Mouse (Mus musculus) lung, adult 2 months (tissue): ENCODE results near the gene Ren1. TPM values are rescaled to one million over a fixed set of nuclear protein-coding genes. Genes with fewer than 3 reads are reported as not detected.

Experiments used
- DNase-seq: peaks from one replicate; pipeline ENCODE4 v3.0.0; 2022
- H3K4me1 ChIP-seq: fragments of 200-500 bp; 2 replicates; pipeline ENCODE4 v1.6.1; 2011; ENCODE audit warnings: low read length; ENCODE audit not compliant: control insufficient read depth, insufficient read depth
- H3K4me3 ChIP-seq: fragments of 200-500 bp; replicated peaks from 2 replicates; pipeline ENCODE3; 2011; ENCODE audit warnings: low read depth, mild to moderate bottlenecking, control low read depth, low read length; ENCODE audit errors: extremely low read depth
- CTCF ChIP-seq: fragments of 200-500 bp; IDR thresholded peaks from 2 replicates; pipeline ENCODE4 v1.5.1; 2011; ENCODE audit warnings: mild to moderate bottlenecking, low read length, control low read depth; ENCODE audit not compliant: insufficient read depth
- POLR2A ChIP-seq: fragments of 200-500 bp; IDR thresholded peaks from 2 replicates; pipeline ENCODE4 v1.6.1; 2011; ENCODE audit warnings: low read depth, mild to moderate bottlenecking, control low read depth, low read length, borderline replicate concordance; ENCODE audit errors: extremely low read depth
- WGBS: fragments of 180-500 bp; shearing (Covaris S2); methylation state at CpG from one replicate; pipeline ENCODE4 v1.1.7; 2018; 5-methylcytosine and 5-hydroxymethylcytosine counted together
- polyA plus RNA-seq: library from polyadenylated mRNA; depleted of rRNA; stranded (reverse); fragments of >200 nt; gene quantifications from 2 replicates; pipeline ENCODE4 v1.2.3, GENCODE M21; 2012

Ren1 gene
- polyA plus RNA-seq, 1 experiment, result 0.07 TPM

DNA sequence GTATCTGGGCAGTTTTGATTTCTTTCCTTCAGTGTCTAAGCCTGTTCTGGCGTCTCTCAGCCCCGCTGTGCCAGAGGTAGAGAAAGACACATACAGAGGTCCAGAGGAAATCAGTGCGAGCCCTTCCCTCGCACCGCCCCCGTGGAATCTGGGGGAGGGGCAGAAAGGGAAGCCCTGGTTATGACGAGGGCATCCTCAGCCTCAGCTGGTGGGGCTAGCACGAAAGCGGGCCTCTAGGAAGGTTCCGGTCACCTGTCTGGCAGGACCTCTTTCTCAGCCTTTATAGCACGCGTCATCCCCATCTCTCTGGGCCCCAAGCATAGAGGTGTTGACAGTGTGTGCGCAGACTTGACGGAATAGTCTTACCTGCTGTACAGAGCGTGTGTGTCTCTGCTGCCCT lies 5.6 kb downstream of the Ren1 start:
- no peak for DNase-seq
- TF ChIP-seq POLR2A (no peak), CTCF (no peak)
- 56% methylated on average over 15 of the region's 15 CpGs for WGBS
- H3K4me3 ChIP-seq, result no peak overlapping the region
- H3K4me1 ChIP-seq, result no peaks in the 10 kb centered on the region

- 58% methylated on average over 8 of the region's 8 CpGs for WGBS
- TF ChIP-seq CTCF, result no peak
- no peak for TF ChIP-seq POLR2A
- no peaks in the 10 kb centered on the region for H3K4me1 ChIP-seq
- no peak overlapping the region for H3K4me3 ChIP-seq
- no peak for DNase-seq
Measured at GRCm38 (mm10) chr1:133356330-133356729, 6.0 kb downstream of the Ren1 start.

- DNase-seq, result no peak
- H3K4me1 ChIP-seq, result no peaks in the 10 kb centered on the region
- H3K4me3 ChIP-seq, result no peak overlapping the region
- TF ChIP-seq POLR2A, result no peak
- WGBS, result 87% methylated on average over 6 of the region's 6 CpGs
Measured at GRCm38 (mm10) chr1:133361006-133361405, 10.7 kb downstream of the Ren1 start.

DNA sequence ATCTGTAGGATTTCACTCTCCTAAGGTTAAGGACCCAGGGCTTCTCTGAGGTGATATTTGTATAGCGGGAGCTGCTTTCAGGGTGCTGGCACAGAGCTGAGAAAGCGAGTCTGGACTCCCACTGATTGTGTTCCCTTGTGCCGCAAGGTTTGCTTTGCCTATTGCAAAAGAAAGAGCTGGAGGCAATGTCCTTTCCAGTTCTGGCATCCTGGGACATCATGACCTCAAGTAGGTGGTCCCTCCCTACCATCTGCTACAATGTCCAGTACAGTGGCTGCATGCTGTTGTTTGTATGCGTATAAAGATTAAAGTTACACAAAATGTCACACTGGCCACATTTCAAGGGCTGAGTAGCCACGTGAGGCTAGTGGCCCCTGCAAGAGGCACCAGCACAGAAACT lies 11.8 kb downstream of the Ren1 start:
- DNase-seq, result no peak
- no peak for TF ChIP-seq POLR2A
- TF ChIP-seq CTCF, result no peak
- WGBS, result 89% methylated on average over 5 of the region's 5 CpGs
- H3K4me1 ChIP-seq, result no peaks in the 10 kb centered on the region
- no peak overlapping the region for H3K4me3 ChIP-seq

DNA sequence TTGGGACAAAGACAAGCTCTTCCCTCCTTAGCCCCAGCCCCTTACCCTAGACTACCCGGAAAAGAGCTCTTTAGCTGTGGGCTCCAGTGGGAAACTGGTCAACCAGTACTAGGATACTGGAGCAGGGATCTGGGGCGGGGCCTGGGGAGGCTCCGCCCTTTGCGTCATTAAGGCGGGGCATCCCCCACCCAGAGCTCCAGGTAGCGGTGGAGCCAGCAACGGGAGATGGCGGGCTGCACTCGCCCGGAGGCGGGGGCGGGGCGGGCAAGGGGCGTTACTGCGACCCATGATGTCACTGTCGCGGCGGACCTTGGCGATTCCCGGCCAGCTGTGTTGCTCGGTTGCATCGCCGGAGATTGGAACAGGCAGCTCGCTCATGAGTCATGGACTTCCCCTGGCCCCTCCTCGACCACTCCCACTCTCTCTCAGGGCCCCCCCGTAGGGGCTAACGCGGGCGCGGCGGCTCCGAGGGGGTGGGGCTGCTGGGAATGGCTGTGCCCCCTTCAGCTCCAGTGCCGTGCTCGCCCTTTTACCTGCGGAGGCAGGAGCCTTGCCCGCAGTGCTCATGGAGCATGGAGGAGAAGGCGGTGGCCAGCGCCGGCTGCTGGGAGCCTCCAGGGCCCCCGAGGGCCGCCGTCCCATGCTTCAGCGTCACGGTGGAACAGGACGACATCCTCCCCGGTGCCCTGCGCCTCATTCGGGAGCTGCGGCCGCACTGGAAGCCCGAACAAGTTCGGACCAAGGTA lies 13.1 kb downstream of the Ren1 start, which contains the start of gene Etnk2:
Etnk2 (plus strand) TSS at position 297 of the 746 bp plus-strand sequence.
- DNase-seq, result peak; percentile 68
- TF ChIP-seq POLR2A (no peak), CTCF (no peak)
- no peaks in the 10 kb centered on the region for H3K4me1 ChIP-seq
- H3K4me3 ChIP-seq, result peak within 1 kb of the TSS; percentile 45
- under 1% methylated on average over 52 of the region's 52 CpGs for WGBS

DNA sequence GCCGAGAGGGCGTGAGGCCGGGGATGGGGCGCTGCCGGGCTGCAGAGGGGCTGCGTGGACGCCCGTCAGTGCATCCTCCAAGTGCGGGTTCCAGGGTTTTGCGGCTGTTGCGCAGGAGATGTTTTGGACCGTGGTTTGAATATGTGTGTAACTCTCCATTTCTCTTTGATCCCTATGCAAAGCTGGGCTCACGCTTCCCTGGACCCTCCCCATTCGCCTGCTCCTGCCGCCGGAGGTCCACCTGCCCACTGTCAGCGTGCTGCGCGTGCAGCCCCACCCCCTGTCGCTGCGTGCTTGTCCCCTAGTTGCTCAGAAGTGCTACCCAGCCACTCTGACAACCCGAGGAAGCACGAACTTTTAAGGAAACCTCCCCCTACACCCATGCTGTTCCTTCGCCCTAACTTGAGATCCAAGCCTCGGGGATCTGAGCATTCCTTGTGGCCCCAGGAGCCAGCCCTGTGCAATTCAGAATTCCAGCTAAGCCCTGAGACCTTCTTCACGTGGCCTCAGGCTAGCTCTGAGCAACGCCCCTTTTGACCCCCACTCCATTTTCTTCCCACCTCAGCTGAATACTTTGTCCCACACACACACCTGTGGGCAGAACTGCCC lies 13.8 kb downstream of the Ren1 start:
- Histone ChIP-seq H3K4me1 (no peaks in the 10 kb centered on the region), H3K4me3 (no peak overlapping the region)
- no peak for TF ChIP-seq POLR2A
- no peak for TF ChIP-seq CTCF
- DNase-seq, result no peak
- 8% methylated on average over 27 of the region's 27 CpGs for WGBS

DNA sequence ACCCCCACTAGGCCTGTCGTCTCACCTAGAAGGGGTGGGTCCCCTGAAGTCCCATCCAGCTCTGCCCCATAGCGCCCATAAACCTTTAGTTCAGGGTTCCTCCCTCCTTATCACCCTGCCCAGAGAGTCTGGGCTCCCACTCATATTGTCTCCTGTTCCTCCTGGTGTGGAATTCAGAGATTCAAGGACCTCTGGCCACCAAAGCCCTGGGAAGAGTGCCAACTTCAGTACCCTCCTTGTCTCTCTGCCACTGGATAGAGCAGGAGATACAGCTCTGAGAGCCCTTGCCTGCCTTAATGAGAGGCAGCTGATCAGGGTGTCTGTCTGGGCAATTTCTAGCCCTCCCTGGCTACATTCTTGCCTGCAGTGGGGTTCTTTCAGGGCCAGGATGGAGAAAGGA lies 14.6 kb downstream of the Ren1 start:
- no peak overlapping the region for H3K4me3 ChIP-seq
- TF ChIP-seq POLR2A (no peak), CTCF (no peak)
- no peak for DNase-seq
- 73% methylated on average over 2 of the region's 2 CpGs for WGBS
- no peaks in the 10 kb centered on the region for H3K4me1 ChIP-seq

DNA sequence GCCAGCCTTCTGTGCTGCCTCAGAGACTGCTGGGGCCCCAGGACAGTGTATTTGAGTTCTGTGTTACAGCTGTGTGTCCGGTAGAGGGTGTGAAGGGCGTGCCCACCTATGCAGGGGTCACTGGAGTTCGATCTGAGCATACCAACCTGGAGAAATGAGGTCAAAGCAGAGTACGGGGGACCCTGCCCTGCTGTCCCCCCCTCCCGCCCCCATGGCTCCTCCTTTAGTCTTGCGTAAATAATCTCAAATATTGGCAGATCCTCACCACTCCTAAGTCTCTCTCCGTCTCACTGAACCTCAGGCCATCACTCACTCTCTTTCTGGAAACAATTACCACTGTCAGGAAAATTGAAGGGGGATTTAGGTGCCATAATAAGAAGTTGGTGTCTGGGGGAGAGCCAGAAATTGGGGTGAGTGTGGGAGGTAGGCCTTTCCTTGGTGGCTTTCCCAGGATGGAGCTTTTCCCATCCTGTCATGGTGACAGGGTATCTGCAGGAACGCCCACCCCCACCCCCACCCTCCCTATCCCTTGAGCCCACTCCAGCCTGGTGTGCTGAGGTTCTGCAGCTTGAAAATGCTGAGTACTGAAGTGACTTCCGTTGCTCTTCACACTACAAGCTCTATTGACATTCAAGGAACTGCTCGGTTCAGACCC lies 16.8 kb downstream of the Ren1 start:
- H3K4me3 ChIP-seq, result no peak overlapping the region
- DNase-seq, result no peak
- no peak for TF ChIP-seq POLR2A
- TF ChIP-seq CTCF, result no peak
- H3K4me1 ChIP-seq, result no peaks in the 10 kb centered on the region
- WGBS, result 56% methylated on average over 10 of the region's 10 CpGs

GRCm38 (mm10) chr1:133367606-133368488 lies 17.5 kb downstream of the Ren1 start:
- TF ChIP-seq CTCF (no peak), POLR2A (no peak)
- WGBS, result 37% methylated on average over 11 of the region's 11 CpGs
- DNase-seq, result no peak
- Histone ChIP-seq H3K4me3 (no peak overlapping the region), H3K4me1 (no peaks in the 10 kb centered on the region)
